Mouse (Mus musculus): ENCODE results near the gene Pcnx. TPM values are rescaled to one million over a fixed set of nuclear protein-coding genes. Genes with fewer than 3 reads are reported as not detected.

Pcnx gene
- polyA plus RNA-seq, 1 experiment = not detected

DNA sequence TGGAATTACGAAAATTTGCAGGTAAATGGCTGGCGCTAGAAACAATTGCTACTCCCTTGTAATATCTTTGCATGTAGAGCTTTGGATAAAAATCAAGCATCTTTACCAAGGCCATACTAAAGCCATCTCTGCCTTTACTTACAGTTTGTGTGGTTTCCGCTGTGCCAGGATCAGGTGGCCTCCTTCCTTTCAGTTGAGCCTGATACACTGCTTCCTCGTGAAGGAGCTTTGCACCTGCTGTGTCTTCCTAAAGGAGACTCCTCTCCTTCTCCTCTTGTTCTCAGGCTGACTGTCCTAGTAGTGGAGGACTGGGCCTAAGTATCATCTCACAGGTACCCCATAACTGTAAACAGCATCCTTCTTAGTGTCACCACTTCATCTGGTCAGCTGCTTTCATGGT lies 7.5 kb downstream of the Pcnx start:
- TF ChIP-seq GATA1 (IDR thresholded peaks at IDR 0.05; ENCODE audit: low read length) = no peak

DNA sequence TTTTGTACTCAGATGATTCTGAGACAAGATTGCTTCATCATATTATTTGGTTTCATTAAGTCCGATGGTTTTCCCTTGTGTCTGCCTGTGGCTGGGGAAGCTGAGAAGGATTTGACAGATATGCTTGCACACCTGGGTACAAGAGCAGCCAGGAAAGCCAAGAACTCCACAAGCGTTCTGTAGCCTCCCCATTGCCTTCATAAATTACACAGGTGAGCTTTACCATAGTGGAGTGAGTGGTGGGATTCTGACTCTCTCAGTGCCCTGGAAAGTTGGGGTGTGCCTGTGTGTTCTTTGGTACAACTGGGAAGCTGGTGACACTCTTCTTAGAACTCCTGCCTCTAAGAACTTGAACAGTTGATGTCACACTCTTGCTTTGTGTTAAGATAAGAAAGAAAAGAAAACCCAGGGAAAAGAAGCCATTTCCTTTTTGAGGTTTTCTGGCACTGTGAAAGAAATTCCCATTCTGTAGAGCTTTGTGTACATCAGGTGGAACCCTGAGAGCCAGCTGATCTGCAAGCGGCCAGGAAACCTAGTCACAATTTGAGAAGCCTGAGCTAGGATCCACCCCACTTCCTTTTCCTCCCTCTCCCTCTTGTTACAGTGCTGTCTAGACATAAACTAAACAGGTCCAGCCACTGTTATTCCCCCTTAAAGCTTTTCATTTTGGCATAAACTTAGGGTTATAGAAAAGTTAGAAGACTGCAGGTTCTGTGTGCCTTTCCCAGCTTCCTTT lies 9.6 kb downstream of the Pcnx start:
- no peak for TF ChIP-seq GATA1 (IDR thresholded peaks at IDR 0.05; ENCODE audit: low read length)

DNA sequence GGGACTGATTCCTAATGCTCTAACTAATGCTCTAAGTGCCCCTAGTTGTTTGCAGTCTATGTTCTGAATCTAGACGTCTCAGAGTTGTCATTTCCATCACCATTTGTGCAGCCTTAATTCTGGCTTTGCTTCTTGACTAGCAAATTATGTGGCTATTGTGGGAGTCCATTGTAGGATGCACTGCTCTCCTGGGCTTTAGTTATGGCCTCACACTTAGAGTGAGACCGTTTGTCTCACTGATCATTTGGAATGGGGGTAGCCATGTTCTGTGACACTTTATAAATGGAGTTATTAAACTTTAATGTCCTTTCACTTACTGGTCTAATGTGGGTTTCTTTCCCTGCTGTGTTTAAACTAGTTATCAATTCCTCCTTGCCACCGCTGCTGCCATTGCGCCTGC lies 13.5 kb downstream of the Pcnx start:
- no peak for TF ChIP-seq GATA1 (IDR thresholded peaks at IDR 0.05; ENCODE audit: low read length)

DNA sequence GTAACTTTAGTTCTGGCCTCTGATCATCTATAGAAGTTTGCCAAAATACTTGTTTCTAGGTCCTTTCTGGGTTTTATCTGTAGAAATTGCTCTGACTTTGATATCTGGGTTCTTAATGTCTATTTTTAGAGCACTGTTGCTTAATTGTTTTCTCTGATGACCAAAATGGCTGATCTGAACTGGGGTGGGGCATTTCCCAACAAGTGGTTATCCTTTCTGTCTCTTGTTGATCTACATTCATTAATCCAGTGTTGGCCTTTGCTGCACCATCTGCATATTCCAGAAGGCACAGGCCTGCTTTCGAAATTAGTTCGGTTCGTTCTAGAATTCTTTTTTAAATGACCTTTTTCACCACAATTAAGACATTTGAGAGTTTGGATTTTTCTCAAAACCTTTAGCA lies 20.3 kb downstream of the Pcnx start:
- TF ChIP-seq GATA1 (IDR thresholded peaks at IDR 0.05; ENCODE audit: low read length) = no peak

DNA sequence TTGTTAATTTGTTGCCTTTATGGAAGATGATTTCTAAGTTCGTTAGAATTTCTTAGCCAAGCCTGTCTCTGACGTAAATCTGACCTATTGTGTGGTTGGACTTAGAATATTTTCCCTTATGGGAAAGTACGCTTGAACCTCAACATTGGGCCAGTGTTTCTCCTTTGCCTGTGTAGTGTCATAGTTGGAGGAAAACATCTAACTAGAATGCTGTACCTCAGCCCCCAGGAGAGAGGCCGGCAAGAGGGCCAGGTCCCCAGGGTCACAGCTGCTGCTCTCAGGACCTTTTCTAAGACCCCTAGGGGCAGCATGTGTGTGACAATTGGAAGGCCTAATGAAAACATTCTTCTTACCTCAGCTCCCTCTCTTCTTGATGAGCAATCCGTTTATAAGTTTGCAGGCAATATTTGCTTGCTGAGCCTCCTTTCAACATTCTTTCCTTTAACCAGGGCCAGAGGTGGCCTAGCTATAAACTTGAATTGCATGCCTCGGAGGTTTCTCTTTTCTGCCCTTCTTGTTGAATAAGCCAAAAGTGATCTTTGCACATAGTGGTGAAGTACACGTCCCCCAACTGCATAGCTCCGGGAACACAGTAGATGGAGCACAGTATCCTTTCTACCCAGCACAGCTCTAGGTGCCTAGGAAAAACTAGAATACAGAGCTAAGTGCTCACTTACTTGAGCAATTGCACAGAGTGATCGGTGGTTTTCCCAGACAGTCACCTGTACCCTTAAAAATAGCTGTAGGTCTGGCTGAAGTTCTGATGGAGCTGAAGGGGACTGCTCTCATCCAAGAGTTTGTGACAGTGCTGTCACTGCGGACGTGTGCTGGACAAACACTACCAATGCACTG lies 23.7 kb downstream of the Pcnx start:
- no peak for TF ChIP-seq GATA1 (IDR thresholded peaks at IDR 0.05; ENCODE audit: low read length)

DNA sequence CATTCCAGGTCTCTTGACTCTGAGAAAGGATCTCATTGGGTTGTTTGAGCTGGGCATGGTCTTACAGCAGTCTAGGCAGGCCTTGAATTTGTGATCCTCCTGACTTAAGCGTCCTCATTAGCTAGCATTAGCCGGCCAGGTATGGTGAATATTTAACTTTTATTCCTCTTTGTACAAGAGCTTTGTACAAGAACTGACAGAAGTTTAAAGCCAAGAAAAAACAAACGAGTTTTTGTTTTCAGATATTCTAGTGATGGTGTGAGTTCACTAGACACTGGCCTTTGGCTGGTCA lies 24.2 kb downstream of the Pcnx start:
- no peak for TF ChIP-seq GATA1 (IDR thresholded peaks at IDR 0.05; ENCODE audit: low read length)

DNA sequence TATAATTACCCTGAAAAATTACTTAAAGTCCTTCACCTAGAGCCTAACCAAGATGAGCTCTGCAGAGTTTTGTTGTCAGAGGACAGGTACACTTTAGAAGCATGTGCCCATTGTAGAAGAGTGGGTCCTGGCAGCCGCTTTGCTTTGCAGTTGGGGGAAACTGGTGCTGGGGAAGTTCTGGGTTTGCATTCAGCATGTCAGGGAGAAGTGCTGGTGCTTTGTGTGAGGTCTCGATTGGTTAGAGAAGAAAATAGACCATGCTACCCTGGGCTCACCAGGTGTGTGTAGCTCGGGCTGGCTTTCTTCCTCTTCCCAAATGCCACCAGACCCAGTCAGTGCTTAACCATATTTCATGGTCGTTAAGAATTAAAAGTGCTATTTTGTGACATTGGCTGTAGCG lies 25.2 kb downstream of the Pcnx start:
- no peak for TF ChIP-seq GATA1 (IDR thresholded peaks at IDR 0.05; ENCODE audit: low read length)

DNA sequence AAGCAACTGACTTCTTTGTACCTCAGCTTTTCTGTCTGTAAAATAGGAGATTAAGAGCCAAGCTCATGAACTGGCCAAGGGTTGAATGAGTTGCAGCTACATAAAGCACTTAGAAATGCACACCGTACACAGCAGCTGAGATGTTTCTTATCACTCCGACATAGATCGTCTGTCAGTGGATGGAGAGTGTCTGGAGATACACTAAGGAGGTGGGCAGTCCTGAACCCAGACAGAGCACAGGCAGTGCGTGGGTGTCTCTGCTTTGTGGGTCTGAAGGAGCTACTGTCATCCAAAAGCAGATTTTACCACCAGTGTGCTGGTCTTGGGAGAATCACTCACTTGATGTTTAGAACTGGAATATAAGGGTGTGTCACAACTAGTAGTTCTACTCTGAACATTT lies 26.2 kb downstream of the Pcnx start:
- no peak for TF ChIP-seq GATA1 (IDR thresholded peaks at IDR 0.05; ENCODE audit: low read length)

DNA sequence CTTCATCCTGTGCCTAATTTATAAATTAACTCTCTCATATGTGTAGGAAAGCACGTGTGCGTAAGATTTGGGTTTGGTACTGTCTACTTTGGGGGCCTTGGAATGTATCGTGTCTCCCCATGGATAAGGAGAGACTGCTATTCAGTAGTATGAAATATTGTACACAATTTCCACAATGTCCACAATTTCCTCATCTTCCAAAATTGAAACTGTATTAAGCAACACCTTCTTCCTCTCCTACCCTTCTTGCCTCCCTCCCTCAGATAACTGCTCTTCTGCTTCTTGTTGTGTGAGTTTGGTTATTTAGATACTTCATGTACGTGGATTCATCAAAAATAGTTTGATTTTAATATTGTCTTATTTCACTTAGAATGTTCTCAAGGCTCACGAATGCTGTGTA lies 29.1 kb downstream of the Pcnx start:
- no peak for TF ChIP-seq GATA1 (IDR thresholded peaks at IDR 0.05; ENCODE audit: low read length)

DNA sequence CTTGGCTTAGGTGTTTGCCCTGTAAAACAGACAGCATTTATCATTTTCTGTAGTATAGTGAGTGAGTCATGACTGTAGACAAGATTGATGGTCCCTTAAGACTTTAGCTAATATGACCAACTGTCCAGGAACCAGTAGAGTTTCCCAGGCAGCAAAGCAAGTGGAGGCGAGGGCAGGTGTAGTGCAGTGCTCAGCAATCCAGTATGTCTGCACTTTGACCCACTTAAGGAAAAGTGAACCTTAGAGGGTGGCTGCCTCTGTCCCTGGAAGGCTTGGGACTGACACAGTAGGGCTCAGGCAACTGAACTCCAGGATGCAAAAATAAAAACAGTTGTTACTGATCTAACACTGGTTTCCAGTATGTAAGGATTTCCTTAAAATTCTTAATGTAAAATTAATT lies 32.1 kb downstream of the Pcnx start:
- no peak for TF ChIP-seq GATA1 (IDR thresholded peaks at IDR 0.05; ENCODE audit: low read length)

DNA sequence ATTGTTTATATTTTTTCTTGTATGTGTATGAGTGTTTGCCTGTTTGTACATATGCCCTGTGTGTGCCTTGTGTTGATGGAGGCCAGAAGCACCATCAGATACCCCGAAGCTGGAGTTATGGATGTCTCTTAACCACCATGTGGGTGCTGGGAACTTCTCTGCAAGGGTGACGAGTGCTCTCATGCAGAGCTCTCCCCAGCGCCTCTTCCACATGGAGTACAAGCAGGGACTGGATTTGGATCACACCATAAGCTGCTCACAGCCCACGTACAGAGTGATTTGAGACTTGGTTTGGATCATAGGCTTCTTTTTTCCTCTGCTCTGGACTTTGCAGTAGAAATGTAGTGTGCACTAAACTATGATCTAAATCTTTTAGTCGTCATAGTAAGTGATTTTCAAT lies 34.5 kb downstream of the Pcnx start:
- TF ChIP-seq GATA1 (IDR thresholded peaks at IDR 0.05; ENCODE audit: low read length) = no peak

DNA sequence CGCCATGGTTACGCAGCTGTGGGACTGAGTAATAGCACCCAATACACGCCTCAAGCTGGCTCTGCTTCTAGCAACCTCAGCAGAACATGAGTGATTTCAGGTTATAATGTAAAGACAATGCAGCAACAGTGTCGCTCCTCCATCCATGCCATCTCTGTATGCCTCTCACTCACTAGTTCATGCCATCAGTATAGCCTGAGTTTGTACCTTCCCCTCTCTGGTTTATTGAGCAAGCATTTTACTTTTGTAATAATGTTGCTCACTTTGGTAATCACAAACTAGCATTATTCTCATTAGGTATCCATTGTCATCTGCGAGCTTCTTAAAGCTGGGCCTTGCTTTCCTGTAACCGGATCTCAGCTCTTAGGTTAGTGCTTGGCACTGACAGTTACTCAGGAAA lies 36.2 kb downstream of the Pcnx start:
- no peak for TF ChIP-seq GATA1 (IDR thresholded peaks at IDR 0.05; ENCODE audit: low read length)

DNA sequence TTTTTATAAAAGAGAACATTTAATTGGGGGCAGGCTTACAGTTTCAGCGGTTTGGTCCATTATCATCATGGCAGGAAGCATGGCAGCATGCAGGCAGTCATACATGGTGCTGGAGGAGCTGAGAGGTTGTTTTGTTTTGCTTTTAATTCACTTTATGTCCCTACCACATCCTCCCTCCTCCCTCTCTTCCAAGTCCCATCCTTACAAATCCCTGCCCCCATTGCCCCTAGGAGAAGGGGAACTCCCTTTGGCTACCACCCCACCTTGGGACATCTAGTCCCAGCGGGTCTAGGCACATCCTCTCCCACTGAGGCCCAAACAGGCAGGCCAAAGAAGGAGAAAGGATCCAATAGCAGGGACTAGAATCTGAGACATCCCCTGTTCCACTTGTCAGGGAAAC lies 44.6 kb downstream of the Pcnx start:
- TF ChIP-seq GATA1 (IDR thresholded peaks at IDR 0.05; ENCODE audit: low read length) = no peak

DNA sequence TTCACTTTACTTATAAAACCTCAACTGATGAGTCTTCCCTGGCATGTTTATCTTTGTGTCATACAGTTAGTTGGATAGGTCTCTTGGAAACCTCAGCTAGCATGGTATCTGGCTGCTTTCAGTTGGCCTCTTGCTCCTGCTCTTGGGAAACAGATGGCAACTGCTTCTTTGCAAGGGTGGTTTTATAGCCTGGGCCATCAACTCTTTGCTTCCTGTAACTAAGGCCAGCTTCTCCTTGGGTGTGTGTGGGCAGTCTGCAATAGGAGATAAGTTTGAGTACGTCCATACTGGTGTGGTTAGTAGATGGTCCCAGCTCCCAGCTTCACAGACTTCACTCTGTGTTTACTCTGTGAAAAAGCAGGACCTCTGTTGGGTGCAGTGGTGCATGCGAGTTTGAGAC lies 46.0 kb downstream of the Pcnx start:
- no peak for TF ChIP-seq GATA1 (IDR thresholded peaks at IDR 0.05; ENCODE audit: low read length)

DNA sequence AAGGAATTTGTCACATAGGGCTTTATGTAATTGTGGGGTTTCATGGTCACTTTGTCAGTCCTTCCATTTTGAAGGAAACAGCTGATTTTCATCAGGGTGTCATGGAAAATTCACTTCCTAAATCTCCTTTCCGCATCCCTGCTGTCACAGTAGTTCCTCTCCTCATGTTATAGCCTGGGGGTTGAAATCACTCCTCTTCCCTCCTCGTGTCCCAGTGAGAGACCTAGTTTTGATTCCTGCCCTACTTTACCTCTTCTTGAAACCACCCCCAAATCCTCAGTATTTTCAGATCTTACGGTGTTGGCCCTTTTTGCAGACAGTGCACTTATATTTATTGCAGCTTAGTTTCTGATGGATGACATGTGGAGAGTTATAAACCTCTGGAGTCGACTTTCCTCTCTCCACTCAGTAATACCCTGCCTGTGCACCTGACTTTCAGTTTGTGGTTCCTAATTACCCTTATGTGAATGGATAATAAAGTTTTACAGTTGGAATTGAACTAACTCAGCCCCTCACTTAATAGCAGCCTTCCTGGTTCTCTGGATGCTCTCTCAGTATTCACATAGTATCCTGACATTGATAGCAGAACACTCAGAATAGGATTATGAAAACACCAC lies 48.0 kb downstream of the Pcnx start:
- no peak for TF ChIP-seq GATA1 (IDR thresholded peaks at IDR 0.05; ENCODE audit: low read length)

DNA sequence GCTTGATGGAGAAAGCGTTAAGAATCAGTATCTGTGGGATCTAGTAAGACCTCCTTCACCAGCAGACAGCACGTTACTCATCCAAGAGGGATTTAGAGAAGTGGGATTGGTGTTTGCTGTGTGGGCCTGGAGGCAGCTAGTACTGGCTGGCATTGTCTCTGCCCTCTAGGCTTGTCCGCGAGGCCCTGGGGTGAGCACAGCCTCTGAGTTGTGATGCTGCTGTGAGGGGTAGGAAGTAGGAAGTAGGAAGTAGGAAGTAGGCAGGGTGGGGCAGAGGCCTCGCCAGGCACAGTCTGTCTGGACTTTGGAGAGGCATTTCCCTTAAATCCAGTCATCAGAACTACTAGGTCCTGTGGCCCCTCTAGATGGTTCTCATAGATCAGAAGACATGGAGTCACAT lies 50.6 kb downstream of the Pcnx start:
- TF ChIP-seq GATA1 (IDR thresholded peaks at IDR 0.05; ENCODE audit: low read length) = no peak
